Mouse (Mus musculus): ENCODE data around the gene Pink1. TPM values are rescaled to one million over a fixed set of nuclear protein-coding genes. Genes with fewer than 3 reads are reported as not detected.
"Not testable (repeated sequence)": the region's sequence is repeated elsewhere in the genome, so short reads cannot be mapped to it uniquely, and the experiment has no call there.

Pink1 gene
- total and polyA plus RNA-seq, 3 experiments = 15.0 to 30.1 (median 19.4) TPM

DNA sequence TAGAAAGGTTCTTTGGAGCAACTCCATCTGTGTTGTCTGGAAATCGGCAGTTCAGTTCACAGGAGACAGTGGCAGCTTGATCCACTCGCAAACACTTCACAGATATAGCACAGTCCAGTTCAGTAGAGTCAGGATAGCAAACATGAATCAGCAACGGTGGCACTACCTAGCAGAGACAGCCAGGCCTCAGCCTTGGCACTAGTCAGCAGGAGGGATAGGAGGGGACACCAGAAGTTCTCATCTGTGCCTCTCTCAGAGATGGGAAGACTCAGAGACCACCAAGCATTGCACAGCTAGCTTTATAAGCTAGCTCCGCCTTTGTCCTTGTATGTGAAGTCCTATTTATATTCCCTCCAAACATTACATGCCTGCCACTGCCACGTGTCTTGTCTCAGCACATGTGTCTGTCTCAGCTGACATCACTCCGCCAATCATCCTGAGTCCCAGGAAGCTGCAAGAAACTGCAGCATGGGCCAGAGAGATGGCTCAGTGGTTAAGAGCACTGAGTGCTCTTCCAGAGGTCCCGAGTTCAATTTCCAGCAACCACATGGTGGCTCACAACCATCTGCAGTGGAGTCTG lies 1.9 kb upstream of the Pink1 start:
- no peak for DNase-seq (ENCODE audit: low spot score)
- no peak for TF ChIP-seq POLR2AphosphoS5 (IDR thresholded peaks at IDR 0.05; ENCODE audit: insufficient replicate concordance, low read depth, low read length)
- TF ChIP-seq TAL1 (conservative IDR thresholded peaks at IDR 0.05; ENCODE audit: low read depth, low read length) = no peak
- peaks cover 10% of the 10 kb centered on the region for H3K4me1 ChIP-seq (ENCODE audit: insufficient read depth, low read depth, low read length)
- peaks cover 13% of the 10 kb centered on the region for H3K27me3 ChIP-seq (ENCODE audit: insufficient read depth, low read length)
- H3K4me3 ChIP-seq (ENCODE audit: low read depth, low read length) = no peak overlapping the region
- no peak for ATAC-seq (ENCODE audit: extremely low read depth, insufficient number of reproducible peaks, low FRiP score, poor library complexity, severe bottlenecking)
- H3K9me3 ChIP-seq (replicated peaks) = peaks cover 2% of the 10 kb centered on the region; the same call in 1 of the 2 replicates
- H3K36me3 ChIP-seq (replicated peaks) = no peaks in the 10 kb centered on the region

GRCm38 (mm10) chr4:138327155-138327554 lies 1.0 kb upstream of the Pink1 start:
- H3K4me3 ChIP-seq (ENCODE audit: low read depth, low read length); H3K9me3 ChIP-seq (replicated peaks); H3K36me3 ChIP-seq (replicated peaks); ATAC-seq (ENCODE audit: extremely low read depth, insufficient number of reproducible peaks, low FRiP score, poor library complexity, severe bottlenecking); DNase-seq (ENCODE audit: low spot score): not testable (repeated sequence)
- Histone ChIP-seq H3K4me1 (ENCODE audit: insufficient read depth, low read depth, low read length) (peaks cover 10% of the 10 kb centered on the region), H3K27me3 (ENCODE audit: insufficient read depth, low read length) (peaks cover 13% of the 10 kb centered on the region)

DNA sequence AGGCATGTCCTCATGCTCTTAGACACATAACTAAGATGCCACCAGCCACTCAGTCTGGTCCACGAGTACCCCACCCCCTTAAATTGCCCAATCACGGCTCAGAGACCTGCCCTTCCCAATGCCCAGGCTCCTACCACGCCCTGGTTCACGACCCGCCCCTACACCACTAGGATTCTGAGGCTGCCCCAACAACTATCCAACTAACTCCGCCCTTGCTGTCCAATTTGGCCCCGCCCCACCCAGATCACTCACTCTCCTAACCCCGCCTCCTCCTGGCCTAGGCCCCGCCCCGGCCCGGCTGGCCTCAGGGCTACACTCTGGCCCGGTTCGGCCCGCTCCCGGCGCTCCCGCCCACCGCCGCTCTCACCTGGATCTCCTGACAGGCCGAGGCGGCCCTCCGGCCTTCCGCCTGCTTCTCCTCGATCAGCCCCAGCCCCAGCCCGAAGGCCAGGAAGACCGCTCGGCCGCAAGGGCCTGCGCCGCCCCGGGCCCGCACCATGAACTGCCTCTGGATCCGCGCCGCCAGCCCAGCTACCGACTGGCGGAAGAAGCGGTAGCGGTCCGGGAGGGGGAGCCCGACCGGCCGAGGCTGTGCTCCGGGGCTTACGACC lies 536 bp downstream of the Pink1 start:
- peaks cover 2% of the 10 kb centered on the region; the same call in 1 of the 2 replicates for H3K9me3 ChIP-seq (replicated peaks)
- H3K36me3 ChIP-seq (replicated peaks) = no peaks in the 10 kb centered on the region
- peaks cover 5% of the 10 kb centered on the region for H3K27me3 ChIP-seq (ENCODE audit: insufficient read depth, low read length)
- ATAC-seq (ENCODE audit: extremely low read depth, insufficient number of reproducible peaks, low FRiP score, poor library complexity, severe bottlenecking) (peak; percentile 98), DNase-seq (ENCODE audit: low spot score) (peak; percentile 94)
- H3K4me1 ChIP-seq (ENCODE audit: insufficient read depth, low read depth, low read length) = peaks cover 15% of the 10 kb centered on the region
- TF ChIP-seq CTCF (IDR thresholded peaks at IDR 0.05; ENCODE audit: low read depth, low read length) = no peak
- H3K4me3 ChIP-seq (ENCODE audit: low read depth, low read length) = peak overlapping the region; percentile 83

DNA sequence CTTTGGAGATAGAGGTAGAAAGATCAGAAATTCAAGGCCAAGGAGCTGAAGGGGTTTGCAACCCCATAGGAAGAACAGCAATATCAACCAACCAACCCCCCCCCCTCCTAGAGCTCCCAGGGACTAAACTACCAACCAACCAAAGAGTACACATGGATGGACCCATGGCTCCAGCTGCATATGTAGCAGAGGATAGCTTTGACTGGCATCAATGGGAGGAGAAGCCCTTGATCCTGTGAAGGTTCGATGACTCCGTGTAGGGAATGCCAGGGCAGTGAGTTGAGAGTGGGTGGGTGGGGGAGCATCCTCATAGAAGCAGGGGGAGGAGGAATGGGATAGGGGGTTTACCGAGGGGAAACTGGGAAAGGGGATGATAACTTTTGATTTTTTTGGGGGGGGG lies 1.7 kb downstream of the Pink1 start:
- TF ChIP-seq POLR2AphosphoS5 (IDR thresholded peaks at IDR 0.05; ENCODE audit: insufficient replicate concordance, low read depth, low read length) (no peak), TAL1 (conservative IDR thresholded peaks at IDR 0.05; ENCODE audit: low read depth, low read length) (no peak), CTCF (IDR thresholded peaks at IDR 0.05; ENCODE audit: low read depth, low read length) (no peak), GATA1 (IDR thresholded peaks at IDR 0.05; ENCODE audit: borderline replicate concordance, low read length) (no peak), GATA2 (IDR thresholded peaks at IDR 0.05; ENCODE audit: borderline replicate concordance, low read depth, low read length) (no peak)
- no peak for ATAC-seq (ENCODE audit: extremely low read depth, insufficient number of reproducible peaks, low FRiP score, poor library complexity, severe bottlenecking)
- H3K4me1 ChIP-seq (ENCODE audit: insufficient read depth, low read depth, low read length) = peaks cover 17% of the 10 kb centered on the region

DNA sequence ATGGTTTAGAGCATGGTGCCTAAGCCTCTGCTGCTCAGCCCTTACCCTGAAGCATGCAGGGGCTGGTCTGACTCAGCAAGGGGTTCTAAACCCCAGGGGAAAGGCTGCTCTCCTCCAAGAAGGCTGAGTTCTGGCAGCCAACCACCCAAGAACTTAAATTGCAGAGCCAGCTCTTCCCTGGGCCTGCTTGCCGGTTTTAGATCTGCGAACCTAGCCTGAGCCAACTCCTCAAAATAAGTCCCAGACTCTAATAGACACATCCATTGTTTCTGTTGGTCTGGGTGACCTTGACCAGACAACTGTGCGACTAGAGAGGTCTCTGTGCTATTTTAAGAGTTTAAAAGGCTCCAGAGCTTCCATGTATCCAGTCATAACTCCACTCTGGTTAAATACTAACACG lies 2.4 kb downstream of the Pink1 start:
- Histone ChIP-seq H3K36me3 (replicated peaks) (peaks cover 12% of the 10 kb centered on the region), H3K27me3 (ENCODE audit: insufficient read depth, low read length) (peaks cover 5% of the 10 kb centered on the region), H3K4me3 (ENCODE audit: low read depth, low read length) (no peak overlapping the region), H3K4me1 (ENCODE audit: insufficient read depth, low read depth, low read length) (peaks cover 24% of the 10 kb centered on the region), H3K9me3 (replicated peaks) (peaks cover 2% of the 10 kb centered on the region; the same call in 1 of the 2 replicates)
- no peak for TF ChIP-seq TAL1 (conservative IDR thresholded peaks at IDR 0.05; ENCODE audit: low read depth, low read length)
- no peak for TF ChIP-seq GATA1 (IDR thresholded peaks at IDR 0.05; ENCODE audit: borderline replicate concordance, low read length)
- TF ChIP-seq CTCF (IDR thresholded peaks at IDR 0.05; ENCODE audit: low read depth, low read length) = no peak
- no peak for TF ChIP-seq GATA2 (IDR thresholded peaks at IDR 0.05; ENCODE audit: borderline replicate concordance, low read depth, low read length)
- no peak for TF ChIP-seq POLR2AphosphoS5 (IDR thresholded peaks at IDR 0.05; ENCODE audit: insufficient replicate concordance, low read depth, low read length)
- no peak for ATAC-seq (ENCODE audit: extremely low read depth, insufficient number of reproducible peaks, low FRiP score, poor library complexity, severe bottlenecking)
- no peak for DNase-seq (ENCODE audit: low spot score)

More for the DNA sequence above, 1.7 kb downstream of the Pink1 start:
- DNase-seq (ENCODE audit: low spot score) = no peak
- H3K4me3 ChIP-seq (ENCODE audit: low read depth, low read length) = no peak overlapping the region
- peaks cover 7% of the 10 kb centered on the region for H3K36me3 ChIP-seq (replicated peaks)
- peaks cover 5% of the 10 kb centered on the region for H3K27me3 ChIP-seq (ENCODE audit: insufficient read depth, low read length)
- peaks cover 2% of the 10 kb centered on the region; the same call in 1 of the 2 replicates for H3K9me3 ChIP-seq (replicated peaks)

- peaks cover 4% of the 10 kb centered on the region for H3K27me3 ChIP-seq (ENCODE audit: insufficient read depth, low read length)
- ATAC-seq (ENCODE audit: extremely low read depth, insufficient number of reproducible peaks, low FRiP score, poor library complexity, severe bottlenecking) (no peak), DNase-seq (ENCODE audit: low spot score) (no peak)
- H3K4me3 ChIP-seq (ENCODE audit: low read depth, low read length) = no peak overlapping the region
- TF ChIP-seq GATA2 (IDR thresholded peaks at IDR 0.05; ENCODE audit: borderline replicate concordance, low read depth, low read length) (no peak), TAL1 (conservative IDR thresholded peaks at IDR 0.05; ENCODE audit: low read depth, low read length) (no peak), POLR2AphosphoS5 (IDR thresholded peaks at IDR 0.05; ENCODE audit: insufficient replicate concordance, low read depth, low read length) (no peak), CTCF (IDR thresholded peaks at IDR 0.05; ENCODE audit: low read depth, low read length) (no peak), GATA1 (IDR thresholded peaks at IDR 0.05; ENCODE audit: borderline replicate concordance, low read length) (no peak)
- peaks cover 26% of the 10 kb centered on the region for H3K4me1 ChIP-seq (ENCODE audit: insufficient read depth, low read depth, low read length)
- H3K9me3 ChIP-seq (replicated peaks) = no peaks in the 10 kb centered on the region
- H3K36me3 ChIP-seq (replicated peaks) = peaks cover 19% of the 10 kb centered on the region
These were observed 3.4 kb downstream of the Pink1 start for GRCm38 (mm10) chr4:138322692-138323091.

DNA sequence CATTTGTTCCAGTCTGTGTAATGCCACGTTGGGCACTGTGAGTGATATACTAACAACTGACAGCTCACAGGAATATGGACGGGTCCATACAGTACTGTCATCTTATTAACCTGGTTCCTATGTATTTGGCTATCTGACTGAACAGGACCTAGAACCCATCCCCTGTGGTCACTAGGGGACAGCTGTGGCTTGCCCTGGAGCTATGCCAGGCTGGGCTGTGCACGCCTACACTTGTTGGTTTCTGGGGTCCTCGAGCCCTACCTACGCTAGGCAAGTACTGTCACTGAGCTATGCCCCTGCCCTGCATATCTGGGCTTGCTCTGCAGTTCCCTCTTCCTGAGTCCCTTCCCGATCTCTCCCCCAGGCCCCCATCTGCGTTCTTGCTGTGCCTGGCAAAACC lies 4.6 kb downstream of the Pink1 start:
- peaks cover 25% of the 10 kb centered on the region for H3K4me1 ChIP-seq (ENCODE audit: insufficient read depth, low read depth, low read length)
- H3K36me3 ChIP-seq (replicated peaks) = peaks cover 30% of the 10 kb centered on the region
- no peak for TF ChIP-seq GATA2 (IDR thresholded peaks at IDR 0.05; ENCODE audit: borderline replicate concordance, low read depth, low read length)
- TF ChIP-seq TAL1 (conservative IDR thresholded peaks at IDR 0.05; ENCODE audit: low read depth, low read length) = no peak
- TF ChIP-seq POLR2AphosphoS5 (IDR thresholded peaks at IDR 0.05; ENCODE audit: insufficient replicate concordance, low read depth, low read length) = no peak
- no peak for TF ChIP-seq GATA1 (IDR thresholded peaks at IDR 0.05; ENCODE audit: borderline replicate concordance, low read length)
- no peak for TF ChIP-seq CTCF (IDR thresholded peaks at IDR 0.05; ENCODE audit: low read depth, low read length)
- H3K27me3 ChIP-seq (ENCODE audit: insufficient read depth, low read length) = peaks cover 4% of the 10 kb centered on the region
- H3K9me3 ChIP-seq (replicated peaks) = no peaks in the 10 kb centered on the region
- no peak for DNase-seq (ENCODE audit: low spot score)
- no peak overlapping the region for H3K4me3 ChIP-seq (ENCODE audit: low read depth, low read length)
- no peak for ATAC-seq (ENCODE audit: extremely low read depth, insufficient number of reproducible peaks, low FRiP score, poor library complexity, severe bottlenecking)

Data from G1E (cell line).